Mouse (Mus musculus) midbrain, embryonic 12.5 days (tissue): ENCODE measurements at regions not wholly inside any gene's neighbourhood (a gene's known extent, or its start where the extent isn't known, plus 50 kb on each side); places are given as distances from the start of the nearest gene placed in this dataset.

Experiments used
- ATAC-seq: fragments of 200-750 bp; cut with Nextera tagmentation; 2 replicates; pipeline ENCODE4 v1.8.0; 2017; ENCODE audit warnings: low read depth, moderate TSS enrichment, moderate library complexity; ENCODE audit not compliant: low FRiP score
- H3K27ac ChIP-seq: fragments of 300-500 bp; sonication (generic); replicated peaks from 2 replicates; pipeline ENCODE4 v1.5.1; 2016; ENCODE audit warnings: mild to moderate bottlenecking
- H3K27me3 ChIP-seq: fragments of 300-500 bp; sonication (generic); 2 replicates; pipeline ENCODE4 v1.6.1; 2016; ENCODE audit warnings: mild to moderate bottlenecking
- H3K36me3 ChIP-seq: fragments of 300-500 bp; sonication (generic); 2 replicates; pipeline ENCODE4 v1.6.1; 2016
- H3K4me1 ChIP-seq: fragments of 300-500 bp; sonication (generic); 2 replicates; pipeline ENCODE4 v1.6.1; 2016
- H3K4me2 ChIP-seq: fragments of 300-500 bp; sonication (generic); replicated peaks from 2 replicates; pipeline ENCODE4 v1.6.1; 2016; ENCODE audit warnings: mild to moderate bottlenecking, moderate library complexity
- H3K4me3 ChIP-seq: fragments of 300-500 bp; sonication (generic); 2 replicates; pipeline ENCODE4 v1.5.1; 2016; ENCODE audit warnings: mild to moderate bottlenecking
- H3K9ac ChIP-seq: fragments of 300-500 bp; sonication (generic); replicated peaks from 2 replicates; pipeline ENCODE4 v1.6.1; 2016; ENCODE audit warnings: mild to moderate bottlenecking, moderate library complexity
- H3K9me3 ChIP-seq: fragments of 300-500 bp; sonication (generic); 2 replicates; pipeline ENCODE4 v1.6.1; 2016; ENCODE audit warnings: mild to moderate bottlenecking
- WGBS: fragments of 180-500 bp; shearing (Covaris S2); methylation state at CpG from one replicate; pipeline ENCODE4 v1.1.7; 2016; 5-methylcytosine and 5-hydroxymethylcytosine counted together

DNA sequence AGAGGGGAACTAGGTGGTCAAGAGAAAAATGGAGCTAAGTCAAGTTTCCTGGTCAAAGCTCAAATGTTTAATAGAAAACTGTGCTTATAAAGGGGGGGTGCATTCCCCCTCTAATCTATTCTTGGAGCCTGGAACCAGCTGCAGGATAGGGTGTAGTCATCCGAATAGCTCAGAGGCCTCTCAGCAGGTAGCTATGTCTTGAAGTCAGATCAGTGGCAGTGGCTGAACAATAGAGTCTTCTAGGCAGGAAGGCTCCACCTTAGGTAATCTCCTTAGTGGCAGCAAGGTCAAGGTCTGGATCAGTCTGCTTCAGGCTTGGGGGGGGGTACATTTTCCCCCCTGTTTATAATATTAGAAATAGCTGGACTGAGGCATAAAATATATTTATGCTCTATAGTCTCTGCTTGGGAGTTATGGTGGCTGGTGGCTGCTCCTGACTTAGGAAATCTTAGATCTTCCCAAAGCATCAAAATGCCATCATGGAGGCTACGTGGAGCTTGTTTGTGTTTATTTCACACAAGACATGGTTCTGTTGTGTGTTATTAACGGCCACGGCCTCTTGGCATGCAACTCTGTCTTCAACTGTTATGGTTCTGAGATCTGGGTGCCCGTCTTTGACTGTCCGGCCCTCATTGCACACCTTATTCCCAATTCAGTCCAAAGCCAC, 1984.1 kb downstream of the Cntnap5b start:
- Histone ChIP-seq H3K4me3 (no peak overlapping the region), H3K9me3 (no peaks in the 10 kb centered on the region), H3K27ac (no peak overlapping the region), H3K4me2 (no peak overlapping the region), H3K27me3 (no peaks in the 10 kb centered on the region), H3K9ac (no peak overlapping the region), H3K4me1 (peaks cover 7% of the 10 kb centered on the region), H3K36me3 (no peaks in the 10 kb centered on the region)
- ATAC-seq: peak; percentile 54; the same call in 1 of the 2 replicates
- WGBS: 25% methylated on average over 6 of the region's 6 CpGs

DNA sequence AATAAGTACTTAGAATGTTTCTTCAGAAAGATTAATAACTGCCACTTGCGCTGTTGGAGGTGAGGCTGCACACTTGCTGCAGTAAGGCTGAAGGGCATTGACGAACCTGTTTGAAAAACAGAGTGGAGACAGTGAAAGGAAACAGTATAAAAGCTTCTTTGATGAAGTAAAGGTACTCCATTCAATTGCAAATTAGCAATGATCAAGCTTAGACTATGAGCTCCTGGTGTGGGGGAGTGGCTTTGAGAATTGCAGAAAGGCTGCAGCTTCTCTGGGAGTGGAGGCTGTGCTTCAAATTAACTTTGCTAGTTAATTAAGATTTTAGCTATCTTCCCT, 1984.6 kb downstream of the Cntnap5b start:
- 5% methylated on average over 2 of the region's 2 CpGs for WGBS
- no peak overlapping the region for H3K27ac ChIP-seq
- H3K4me3 ChIP-seq: no peak overlapping the region
- H3K9me3 ChIP-seq: no peaks in the 10 kb centered on the region
- no peak overlapping the region for H3K4me2 ChIP-seq
- H3K9ac ChIP-seq: no peak overlapping the region
- H3K27me3 ChIP-seq: no peaks in the 10 kb centered on the region
- H3K36me3 ChIP-seq: no peaks in the 10 kb centered on the region
- no peak for ATAC-seq
- H3K4me1 ChIP-seq: peaks cover 7% of the 10 kb centered on the region

DNA sequence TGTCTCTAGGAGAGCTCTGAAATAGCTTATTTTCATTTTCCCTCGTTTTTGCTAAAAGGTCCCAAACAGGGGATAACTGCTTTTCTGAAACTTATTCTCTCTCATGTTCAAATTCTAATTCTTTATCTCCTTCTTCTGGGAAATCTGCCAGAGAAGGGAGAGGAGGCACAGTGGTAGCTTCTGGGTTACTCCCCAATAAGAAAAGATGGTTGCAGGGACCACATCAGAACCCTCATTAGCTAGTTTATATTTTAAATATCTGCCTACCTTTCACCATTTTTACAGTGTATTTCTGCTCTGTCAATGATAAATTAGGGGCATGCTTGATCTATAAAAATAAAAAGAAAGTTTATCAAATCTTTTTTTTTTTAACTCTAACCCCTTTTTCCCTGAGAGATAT, 2033.3 kb downstream of the Cntnap5b start:
- ATAC-seq: no peak
- H3K4me1 ChIP-seq: no peaks in the 10 kb centered on the region
- H3K4me3 ChIP-seq: no peak overlapping the region
- no peak overlapping the region for H3K9ac ChIP-seq
- WGBS: 73% methylated on average over 1 of the region's 1 CpGs
- H3K9me3 ChIP-seq: peaks cover 10% of the 10 kb centered on the region; the same call in 1 of the 2 replicates
- no peaks in the 10 kb centered on the region for H3K36me3 ChIP-seq
- H3K27me3 ChIP-seq: no peaks in the 10 kb centered on the region
- no peak overlapping the region for H3K4me2 ChIP-seq
- H3K27ac ChIP-seq: no peak overlapping the region
